Mouse (Mus musculus): Measurements from ENCODE around the gene Bcar1. TPM values are rescaled to one million over a fixed set of nuclear protein-coding genes. Genes with fewer than 3 reads are reported as not detected.

The Bcar1 gene
- polyA plus RNA-seq, 1 experiment from 2014 or later, result 46.6 TPM

GRCm38 (mm10) chr8:111712588-111712987 lies 31.0 kb downstream of the Bcar1 start:
- Histone ChIP-seq H3K9ac (ENCODE audit: low read depth, low read length) (no peak overlapping the region), H3K4me2 (no peak overlapping the region), H3K4me1 (ENCODE audit: control insufficient read depth, insufficient read depth, low read length) (peaks cover 22% of the 10 kb centered on the region), H3K36me3 (ENCODE audit: control insufficient read depth, insufficient read depth, low read length) (peaks cover 51% of the 10 kb centered on the region), H3K4me3 (ENCODE audit: low read depth, low read length) (no peak overlapping the region), H3K9me3 (replicated peaks; ENCODE audit: control insufficient read depth, low read length) (no peaks in the 10 kb centered on the region), H3K27ac (ENCODE audit: low read depth, low read length) (peak overlapping the region; percentile 15; the same call in 1 of the 2 replicates), H3K27me3 (ENCODE audit: control insufficient read depth, insufficient read depth, low read length) (no peaks in the 10 kb centered on the region)
- WGBS (ENCODE audit: insufficient replicate concordance), result 71% methylated on average over 6 of the region's 6 CpGs
- ATAC-seq (replicated peaks; ENCODE audit: insufficient number of reproducible peaks, low FRiP score, low TSS enrichment), result no peak

- WGBS (ENCODE audit: insufficient replicate concordance), result 70% methylated on average over 9 of the region's 9 CpGs
- Histone ChIP-seq H3K9ac (ENCODE audit: low read depth, low read length) (no peak overlapping the region), H3K4me1 (ENCODE audit: control insufficient read depth, insufficient read depth, low read length) (peaks cover 17% of the 10 kb centered on the region), H3K36me3 (ENCODE audit: control insufficient read depth, insufficient read depth, low read length) (peaks cover 51% of the 10 kb centered on the region), H3K27ac (ENCODE audit: low read depth, low read length) (no peak overlapping the region), H3K4me2 (no peak overlapping the region), H3K27me3 (ENCODE audit: control insufficient read depth, insufficient read depth, low read length) (no peaks in the 10 kb centered on the region), H3K4me3 (ENCODE audit: low read depth, low read length) (no peak overlapping the region), H3K9me3 (replicated peaks; ENCODE audit: control insufficient read depth, low read length) (no peaks in the 10 kb centered on the region)
- no peak for ATAC-seq (replicated peaks; ENCODE audit: insufficient number of reproducible peaks, low FRiP score, low TSS enrichment)
These were observed 31.5 kb downstream of the Bcar1 start for GRCm38 (mm10) chr8:111712135-111712534.

- no peak overlapping the region for H3K4me3 ChIP-seq (ENCODE audit: low read depth, low read length)
- ATAC-seq (replicated peaks; ENCODE audit: insufficient number of reproducible peaks, low FRiP score, low TSS enrichment), result no peak
- H3K4me1 ChIP-seq (ENCODE audit: control insufficient read depth, insufficient read depth, low read length), result peaks cover 7% of the 10 kb centered on the region
- H3K27ac ChIP-seq (ENCODE audit: low read depth, low read length), result no peak overlapping the region
- no peak overlapping the region for H3K9ac ChIP-seq (ENCODE audit: low read depth, low read length)
- no peaks in the 10 kb centered on the region for H3K27me3 ChIP-seq (ENCODE audit: control insufficient read depth, insufficient read depth, low read length)
- H3K36me3 ChIP-seq (ENCODE audit: control insufficient read depth, insufficient read depth, low read length), result peaks cover 51% of the 10 kb centered on the region
- no peak overlapping the region for H3K4me2 ChIP-seq
- 91% methylated on average over 20 of the region's 20 CpGs for WGBS (ENCODE audit: insufficient replicate concordance)
- no peaks in the 10 kb centered on the region for H3K9me3 ChIP-seq (replicated peaks; ENCODE audit: control insufficient read depth, low read length)
These were observed 32.7 kb downstream of the Bcar1 start for GRCm38 (mm10) chr8:111710777-111711485.

- no peak overlapping the region for H3K4me3 ChIP-seq (ENCODE audit: low read depth, low read length)
- 0 out of 2 replicates have a peak overlapping the region, but pooled peaks have one; percentile 22 for H3K9ac ChIP-seq (ENCODE audit: low read depth, low read length)
- WGBS (ENCODE audit: insufficient replicate concordance), result 87% methylated on average over 1 of the region's 1 CpGs
- no peak overlapping the region for H3K4me2 ChIP-seq
- H3K9me3 ChIP-seq (replicated peaks; ENCODE audit: control insufficient read depth, low read length), result no peaks in the 10 kb centered on the region
- H3K27ac ChIP-seq (ENCODE audit: low read depth, low read length), result no peak overlapping the region
- ATAC-seq (replicated peaks; ENCODE audit: insufficient number of reproducible peaks, low FRiP score, low TSS enrichment), result no peak
- H3K36me3 ChIP-seq (ENCODE audit: control insufficient read depth, insufficient read depth, low read length), result peaks cover 37% of the 10 kb centered on the region
- no peaks in the 10 kb centered on the region for H3K27me3 ChIP-seq (ENCODE audit: control insufficient read depth, insufficient read depth, low read length)
- H3K4me1 ChIP-seq (ENCODE audit: control insufficient read depth, insufficient read depth, low read length), result peaks cover 16% of the 10 kb centered on the region
These were observed 34.4 kb downstream of the Bcar1 start for GRCm38 (mm10) chr8:111709223-111709622.

- ATAC-seq (replicated peaks; ENCODE audit: insufficient number of reproducible peaks, low FRiP score, low TSS enrichment), result no peak
- H3K36me3 ChIP-seq (ENCODE audit: control insufficient read depth, insufficient read depth, low read length), result peaks cover 27% of the 10 kb centered on the region
- WGBS (ENCODE audit: insufficient replicate concordance), result 88% methylated on average over 6 of the region's 6 CpGs
- H3K27me3 ChIP-seq (ENCODE audit: control insufficient read depth, insufficient read depth, low read length), result no peaks in the 10 kb centered on the region
- no peaks in the 10 kb centered on the region for H3K9me3 ChIP-seq (replicated peaks; ENCODE audit: control insufficient read depth, low read length)
- H3K4me3 ChIP-seq (ENCODE audit: low read depth, low read length), result no peak overlapping the region
- no peak overlapping the region for H3K27ac ChIP-seq (ENCODE audit: low read depth, low read length)
- peaks cover 16% of the 10 kb centered on the region for H3K4me1 ChIP-seq (ENCODE audit: control insufficient read depth, insufficient read depth, low read length)
- no peak overlapping the region for H3K4me2 ChIP-seq
- H3K9ac ChIP-seq (ENCODE audit: low read depth, low read length), result no peak overlapping the region
These were observed 35.3 kb downstream of the Bcar1 start for GRCm38 (mm10) chr8:111708265-111708664.

- WGBS (ENCODE audit: insufficient replicate concordance), result 46% methylated on average over 5 of the region's 5 CpGs
- no peak for ATAC-seq (replicated peaks; ENCODE audit: insufficient number of reproducible peaks, low FRiP score, low TSS enrichment)
These were observed 37.9 kb downstream of the Bcar1 start for GRCm38 (mm10) chr8:111705699-111706098.

GRCm38 (mm10) chr8:111705222-111705621 lies 38.4 kb downstream of the Bcar1 start:
- H3K27me3 ChIP-seq (ENCODE audit: control insufficient read depth, insufficient read depth, low read length), result no peaks in the 10 kb centered on the region
- H3K4me2 ChIP-seq, result no peak overlapping the region
- no peak overlapping the region for H3K4me3 ChIP-seq (ENCODE audit: low read depth, low read length)
- peaks cover 5% of the 10 kb centered on the region; the same call in 1 of the 2 replicates for H3K36me3 ChIP-seq (ENCODE audit: control insufficient read depth, insufficient read depth, low read length)
- H3K27ac ChIP-seq (ENCODE audit: low read depth, low read length), result 0 out of 2 replicates have a peak overlapping the region, but pooled peaks have one; percentile 36
- ATAC-seq (replicated peaks; ENCODE audit: insufficient number of reproducible peaks, low FRiP score, low TSS enrichment), result no peak; the same call in 1 of the 2 replicates
- WGBS (ENCODE audit: insufficient replicate concordance), result 20% methylated on average over 3 of the region's 3 CpGs
- H3K9ac ChIP-seq (ENCODE audit: low read depth, low read length), result 0 out of 2 replicates have a peak overlapping the region, but pooled peaks have one; percentile 29
- peaks cover 12% of the 10 kb centered on the region for H3K4me1 ChIP-seq (ENCODE audit: control insufficient read depth, insufficient read depth, low read length)
- no peaks in the 10 kb centered on the region for H3K9me3 ChIP-seq (replicated peaks; ENCODE audit: control insufficient read depth, low read length)

More at GRCm38 (mm10) chr8:111705699-111706098, 37.9 kb downstream of the Bcar1 start:
- Histone ChIP-seq H3K4me1 (ENCODE audit: control insufficient read depth, insufficient read depth, low read length) (peaks cover 12% of the 10 kb centered on the region), H3K4me2 (no peak overlapping the region), H3K36me3 (ENCODE audit: control insufficient read depth, insufficient read depth, low read length) (peaks cover 9% of the 10 kb centered on the region; the same call in 1 of the 2 replicates), H3K9ac (ENCODE audit: low read depth, low read length) (no peak overlapping the region), H3K4me3 (ENCODE audit: low read depth, low read length) (no peak overlapping the region), H3K9me3 (replicated peaks; ENCODE audit: control insufficient read depth, low read length) (no peaks in the 10 kb centered on the region), H3K27me3 (ENCODE audit: control insufficient read depth, insufficient read depth, low read length) (no peaks in the 10 kb centered on the region), H3K27ac (ENCODE audit: low read depth, low read length) (no peak overlapping the region)

- Histone ChIP-seq H3K27me3 (ENCODE audit: control insufficient read depth, insufficient read depth, low read length) (no peaks in the 10 kb centered on the region), H3K4me1 (ENCODE audit: control insufficient read depth, insufficient read depth, low read length) (peaks cover 12% of the 10 kb centered on the region), H3K4me2 (no peak overlapping the region), H3K9me3 (replicated peaks; ENCODE audit: control insufficient read depth, low read length) (no peaks in the 10 kb centered on the region), H3K36me3 (ENCODE audit: control insufficient read depth, insufficient read depth, low read length) (peaks cover 5% of the 10 kb centered on the region; the same call in 1 of the 2 replicates), H3K27ac (ENCODE audit: low read depth, low read length) (no peak overlapping the region), H3K9ac (ENCODE audit: low read depth, low read length) (no peak overlapping the region), H3K4me3 (ENCODE audit: low read depth, low read length) (no peak overlapping the region)
- no peak for ATAC-seq (replicated peaks; ENCODE audit: insufficient number of reproducible peaks, low FRiP score, low TSS enrichment)
- 87% methylated on average over 12 of the region's 12 CpGs for WGBS (ENCODE audit: insufficient replicate concordance)
These were observed 39.0 kb downstream of the Bcar1 start for GRCm38 (mm10) chr8:111704585-111704984.

GRCm38 (mm10) chr8:111701380-111701779 lies 42.2 kb downstream of the Bcar1 start:
- H3K4me1 ChIP-seq (ENCODE audit: control insufficient read depth, insufficient read depth, low read length), result peaks cover 12% of the 10 kb centered on the region
- no peaks in the 10 kb centered on the region for H3K9me3 ChIP-seq (replicated peaks; ENCODE audit: control insufficient read depth, low read length)
- H3K9ac ChIP-seq (ENCODE audit: low read depth, low read length), result no peak overlapping the region
- H3K4me2 ChIP-seq, result no peak overlapping the region
- 77% methylated on average over 9 of the region's 9 CpGs for WGBS (ENCODE audit: insufficient replicate concordance)
- H3K27ac ChIP-seq (ENCODE audit: low read depth, low read length), result no peak overlapping the region
- ATAC-seq (replicated peaks; ENCODE audit: insufficient number of reproducible peaks, low FRiP score, low TSS enrichment), result no peak
- no peaks in the 10 kb centered on the region for H3K27me3 ChIP-seq (ENCODE audit: control insufficient read depth, insufficient read depth, low read length)
- H3K36me3 ChIP-seq (ENCODE audit: control insufficient read depth, insufficient read depth, low read length), result no peaks in the 10 kb centered on the region
- no peak overlapping the region for H3K4me3 ChIP-seq (ENCODE audit: low read depth, low read length)

Measured in heart, embryonic 11.5 days (tissue).